Mouse (Mus musculus): ENCODE data around the gene Aup1. TPM values are rescaled to one million over a fixed set of nuclear protein-coding genes. Genes with fewer than 3 reads are reported as not detected.
A peak's percentile ranks its signal among the peaks of the same experiment; 100 is the strongest.

Aup1 gene
- total RNA-seq, 1 experiment, result 152 TPM

- DNase-seq (ENCODE audit: low read depth, low spot score), result no peak
- no peaks in the 10 kb centered on the region for H3K4me1 ChIP-seq (ENCODE audit: control insufficient read depth in 2 of 2, insufficient read depth in 2 of 2, low read length in 2 of 2, poor library complexity in 1 of 2)
- in situ Hi-C loops (cut with MboI; ENCODE audit: low sequenced_read_pairs in 2 of 2, unreplicated experiment in 2 of 2), result no loop called here
Observed at GRCm38 (mm10) chr6:83092416-83093127, 38.3 kb downstream of the Aup1 start.

GRCm38 (mm10) chr6:83095968-83096367 lies 41.6 kb downstream of the Aup1 start:
- in situ Hi-C loops (cut with MboI; ENCODE audit: low sequenced_read_pairs in 2 of 2, unreplicated experiment in 2 of 2), result no loop called here
- no peak for TF ChIP-seq HCFC1 (IDR thresholded peaks at IDR 0.05; ENCODE audit: borderline replicate concordance, insufficient read depth, low read length)
- no peak for TF ChIP-seq MAFK (IDR thresholded peaks at IDR 0.05; ENCODE audit: insufficient read depth, low read depth, low read length)
- no peak for TF ChIP-seq ZC3H11A (IDR thresholded peaks at IDR 0.05; ENCODE audit: borderline replicate concordance, low read depth, low read length)
- no peak for TF ChIP-seq CHD2 (IDR thresholded peaks at IDR 0.05; ENCODE audit: low read depth, low read length)
- TF ChIP-seq ZNF384 (IDR thresholded peaks at IDR 0.05; ENCODE audit: low read depth, low read length), result no peak
- Histone ChIP-seq H3K4me1 (ENCODE audit: control insufficient read depth in 2 of 2, insufficient read depth in 2 of 2, low read length in 2 of 2, poor library complexity in 1 of 2) (no peaks in the 10 kb centered on the region), H3K9ac (ENCODE audit: insufficient read depth, low read depth, low read length, poor library complexity, severe bottlenecking) (no peak overlapping the region), H3K4me3 (ENCODE audit: insufficient read depth in 1 of 2, low read depth in 1 of 2, low read length in 2 of 2, poor library complexity in 1 of 2, severe bottlenecking in 1 of 2) (no peak overlapping the region), H3K36me3 (ENCODE audit: control insufficient read depth, insufficient read depth, low read length, poor library complexity, severe bottlenecking) (no peaks in the 10 kb centered on the region), H3K9me3 (ENCODE audit: control insufficient read depth, insufficient read depth, low read depth, low read length) (no peaks in the 10 kb centered on the region), H3K27ac (ENCODE audit: insufficient read depth, low read depth, low read length, poor library complexity, severe bottlenecking) (no peak overlapping the region)
- DNase-seq (ENCODE audit: low read depth, low spot score), result no peak

More at GRCm38 (mm10) chr6:83092416-83093127, 38.3 kb downstream of the Aup1 start:
- Histone ChIP-seq H3K9me3 (ENCODE audit: control insufficient read depth, insufficient read depth, low read depth, low read length) (no peaks in the 10 kb centered on the region), H3K27ac (ENCODE audit: insufficient read depth, low read depth, low read length, poor library complexity, severe bottlenecking) (no peak overlapping the region), H3K4me3 (ENCODE audit: insufficient read depth in 1 of 2, low read depth in 1 of 2, low read length in 2 of 2, poor library complexity in 1 of 2, severe bottlenecking in 1 of 2) (no peak overlapping the region), H3K9ac (ENCODE audit: insufficient read depth, low read depth, low read length, poor library complexity, severe bottlenecking) (no peak overlapping the region), H3K36me3 (ENCODE audit: control insufficient read depth, insufficient read depth, low read length, poor library complexity, severe bottlenecking) (no peaks in the 10 kb centered on the region)
- no peak for TF ChIP-seq ZC3H11A (IDR thresholded peaks at IDR 0.05; ENCODE audit: borderline replicate concordance, low read depth, low read length)
- TF ChIP-seq CHD2 (IDR thresholded peaks at IDR 0.05; ENCODE audit: low read depth, low read length), result no peak
- TF ChIP-seq MAFK (IDR thresholded peaks at IDR 0.05; ENCODE audit: insufficient read depth, low read depth, low read length), result no peak
- no peak for TF ChIP-seq ZNF384 (IDR thresholded peaks at IDR 0.05; ENCODE audit: low read depth, low read length)
- no peak for TF ChIP-seq HCFC1 (IDR thresholded peaks at IDR 0.05; ENCODE audit: borderline replicate concordance, insufficient read depth, low read length)

GRCm38 (mm10) chr6:83098411-83098810 lies 44.1 kb downstream of the Aup1 start:
- no peak overlapping the region for H3K27ac ChIP-seq (ENCODE audit: insufficient read depth, low read depth, low read length, poor library complexity, severe bottlenecking)
- in situ Hi-C loops (cut with MboI; ENCODE audit: low sequenced_read_pairs in 2 of 2, unreplicated experiment in 2 of 2), result no loop called here
- no peaks in the 10 kb centered on the region for H3K36me3 ChIP-seq (ENCODE audit: control insufficient read depth, insufficient read depth, low read length, poor library complexity, severe bottlenecking)

GRCm38 (mm10) chr6:83101316-83101687 lies 47.0 kb downstream of the Aup1 start, which contains the start of the genes Ccdc142 and Gm42688:
Gene Ccdc142, plus strand, starts transcription at chr6:83101601.
Gene Gm42688, plus strand, starts transcription at chr6:83101617.
- H3K4me3 ChIP-seq (ENCODE audit: insufficient read depth in 1 of 2, low read depth in 1 of 2, low read length in 2 of 2, poor library complexity in 1 of 2, severe bottlenecking in 1 of 2), result peak within 1 kb of the TSS; percentile 79 to 83
- TF ChIP-seq MAFK (IDR thresholded peaks at IDR 0.05; ENCODE audit: insufficient read depth, low read depth, low read length) (no peak), ZNF384 (IDR thresholded peaks at IDR 0.05; ENCODE audit: low read depth, low read length) (no peak), HCFC1 (IDR thresholded peaks at IDR 0.05; ENCODE audit: borderline replicate concordance, insufficient read depth, low read length) (peak; percentile 87), ZC3H11A (IDR thresholded peaks at IDR 0.05; ENCODE audit: borderline replicate concordance, low read depth, low read length) (no peak), CHD2 (IDR thresholded peaks at IDR 0.05; ENCODE audit: low read depth, low read length) (0 out of 2 replicates have a peak, but pooled peaks have one; percentile 47)
- no peaks in the 10 kb centered on the region for H3K4me1 ChIP-seq (ENCODE audit: control insufficient read depth in 2 of 2, insufficient read depth in 2 of 2, low read length in 2 of 2, poor library complexity in 1 of 2)
- H3K9me3 ChIP-seq (ENCODE audit: control insufficient read depth, insufficient read depth, low read depth, low read length), result no peaks in the 10 kb centered on the region
- in situ Hi-C loops (cut with MboI; ENCODE audit: low sequenced_read_pairs in 2 of 2, unreplicated experiment in 2 of 2), result no loop called here
- no peak within 1 kb of the TSS for H3K27ac ChIP-seq (ENCODE audit: insufficient read depth, low read depth, low read length, poor library complexity, severe bottlenecking)
- peak; percentile 80 for DNase-seq (ENCODE audit: low read depth, low spot score)
- H3K9ac ChIP-seq (ENCODE audit: insufficient read depth, low read depth, low read length, poor library complexity, severe bottlenecking), result peak within 1 kb of the TSS; percentile 76
- no peaks in the 10 kb centered on the region for H3K36me3 ChIP-seq (ENCODE audit: control insufficient read depth, insufficient read depth, low read length, poor library complexity, severe bottlenecking)

More at GRCm38 (mm10) chr6:83098411-83098810, 44.1 kb downstream of the Aup1 start:
- Histone ChIP-seq H3K9ac (ENCODE audit: insufficient read depth, low read depth, low read length, poor library complexity, severe bottlenecking) (no peak overlapping the region), H3K9me3 (ENCODE audit: control insufficient read depth, insufficient read depth, low read depth, low read length) (no peaks in the 10 kb centered on the region), H3K4me3 (ENCODE audit: insufficient read depth in 1 of 2, low read depth in 1 of 2, low read length in 2 of 2, poor library complexity in 1 of 2, severe bottlenecking in 1 of 2) (no peak overlapping the region), H3K4me1 (ENCODE audit: control insufficient read depth in 2 of 2, insufficient read depth in 2 of 2, low read length in 2 of 2, poor library complexity in 1 of 2) (no peaks in the 10 kb centered on the region)
- TF ChIP-seq CHD2 (IDR thresholded peaks at IDR 0.05; ENCODE audit: low read depth, low read length) (no peak), HCFC1 (IDR thresholded peaks at IDR 0.05; ENCODE audit: borderline replicate concordance, insufficient read depth, low read length) (no peak), MAFK (IDR thresholded peaks at IDR 0.05; ENCODE audit: insufficient read depth, low read depth, low read length) (no peak), ZNF384 (IDR thresholded peaks at IDR 0.05; ENCODE audit: low read depth, low read length) (no peak), ZC3H11A (IDR thresholded peaks at IDR 0.05; ENCODE audit: borderline replicate concordance, low read depth, low read length) (no peak)
- no peak for DNase-seq (ENCODE audit: low read depth, low spot score)
